Mouse (Mus musculus) ES-Bruce4 (cell line): ENCODE measurements around the gene Olfr921. TPM values are rescaled to one million over a fixed set of nuclear protein-coding genes. Genes with fewer than 3 reads are reported as not detected.

Experiments used
- H3K27ac ChIP-seq: 2 replicates; pipeline ENCODE4 v1.5.1; 2012; ENCODE audit warnings: low read length, inconsistent platforms; ENCODE audit not compliant: insufficient read depth
- H3K27me3 ChIP-seq: 2 replicates; pipeline ENCODE4 v1.6.1; 2012; ENCODE audit warnings: mild to moderate bottlenecking, low read length, inconsistent platforms; ENCODE audit not compliant: control insufficient read depth, poor library complexity, insufficient read depth, severe bottlenecking
- H3K36me3 ChIP-seq: 2 replicates; pipeline ENCODE4 v1.6.1; 2012; ENCODE audit warnings: inconsistent platforms, mild to moderate bottlenecking, low read length, moderate library complexity; ENCODE audit not compliant: control insufficient read depth, poor library complexity, insufficient read depth, severe bottlenecking
- H3K4me1 ChIP-seq: one replicate; pipeline ENCODE4 v1.8.1; 2011; ENCODE audit warnings: low read length; ENCODE audit not compliant: control insufficient read depth, insufficient read depth
- H3K4me3 ChIP-seq: 2 replicates; pipeline ENCODE4 v1.5.1; 2011; ENCODE audit warnings: low read depth, mild to moderate bottlenecking, low read length
- H3K9ac ChIP-seq: 2 replicates; pipeline ENCODE4 v1.6.1; 2012; ENCODE audit warnings: low read depth, mild to moderate bottlenecking, inconsistent platforms; ENCODE audit not compliant: poor library complexity, severe bottlenecking
- H3K9me3 ChIP-seq: replicated peaks from 2 replicates; pipeline ENCODE4 v1.6.1; 2012; ENCODE audit warnings: mild to moderate bottlenecking, low read length, inconsistent platforms; ENCODE audit not compliant: control insufficient read depth, poor library complexity, insufficient read depth, severe bottlenecking
- CTCF ChIP-seq: IDR thresholded peaks from one replicate; pipeline ENCODE4 v1.8.1; 2011; ENCODE audit warnings: low read depth, low read length
- EP300 ChIP-seq: IDR thresholded peaks from 2 replicates; pipeline ENCODE4 v1.6.1; 2011; ENCODE audit warnings: low read depth, low read length; ENCODE audit not compliant: insufficient read depth
- POLR2A ChIP-seq: IDR thresholded peaks from one replicate; pipeline ENCODE4 v1.8.1; 2011; ENCODE audit warnings: low read length; ENCODE audit not compliant: insufficient read depth
- polyA plus RNA-seq: library from polyadenylated mRNA; stranded (reverse); fragments of >200 nt; gene quantifications from 2 replicates; pipeline ENCODE4 v1.2.4, GENCODE M21; 2011; ENCODE audit warnings: low read depth; ENCODE audit not compliant: missing spikeins, insufficient read depth, insufficient read length

Gene Olfr921
- polyA plus RNA-seq, 1 experiment, result not detected

- no peak overlapping the region for H3K9ac ChIP-seq
- no peaks in the 10 kb centered on the region for H3K36me3 ChIP-seq
- H3K4me3 ChIP-seq, result no peak overlapping the region
- TF ChIP-seq POLR2A (no peak), CTCF (no peak), EP300 (no peak)
- H3K27ac ChIP-seq, result no peak overlapping the region
- no peaks in the 10 kb centered on the region for H3K4me1 ChIP-seq
- H3K27me3 ChIP-seq, result no peaks in the 10 kb centered on the region
- no peaks in the 10 kb centered on the region for H3K9me3 ChIP-seq
Measured at GRCm38 (mm10) chr9:38792689-38793088, 19.8 kb downstream of the Olfr921 start.

- Histone ChIP-seq H3K36me3 (no peaks in the 10 kb centered on the region), H3K9ac (no peak overlapping the region), H3K9me3 (peaks cover 3% of the 10 kb centered on the region; the same call in 1 of the 2 replicates), H3K27ac (no peak overlapping the region), H3K4me3 (no peak overlapping the region), H3K27me3 (no peaks in the 10 kb centered on the region), H3K4me1 (no peaks in the 10 kb centered on the region)
- no peak for TF ChIP-seq POLR2A
- TF ChIP-seq EP300, result no peak
- TF ChIP-seq CTCF, result no peak
Measured at GRCm38 (mm10) chr9:38805696-38806095, 32.8 kb downstream of the Olfr921 start.

GRCm38 (mm10) chr9:38814314-38814713 lies 41.4 kb downstream of the Olfr921 start, which contains the start of gene Olfr922:
Gene Olfr922 (plus strand): TSS chr9:38814614.
- Histone ChIP-seq H3K36me3 (no peaks in the 10 kb centered on the region), H3K27ac (no peak within 1 kb of the TSS), H3K9ac (no peak within 1 kb of the TSS), H3K27me3 (no peaks in the 10 kb centered on the region), H3K4me1 (no peaks in the 10 kb centered on the region), H3K4me3 (no peak within 1 kb of the TSS), H3K9me3 (no peaks in the 10 kb centered on the region)
- TF ChIP-seq EP300, result no peak
- no peak for TF ChIP-seq CTCF
- no peak for TF ChIP-seq POLR2A

- H3K9me3 ChIP-seq, result no peaks in the 10 kb centered on the region
- no peaks in the 10 kb centered on the region for H3K27me3 ChIP-seq
- H3K9ac ChIP-seq, result no peak overlapping the region
- no peaks in the 10 kb centered on the region for H3K4me1 ChIP-seq
- no peak for TF ChIP-seq CTCF
- no peak for TF ChIP-seq EP300
- no peak for TF ChIP-seq POLR2A
- no peak overlapping the region for H3K27ac ChIP-seq
- H3K4me3 ChIP-seq, result no peak overlapping the region
- no peaks in the 10 kb centered on the region for H3K36me3 ChIP-seq
Measured at GRCm38 (mm10) chr9:38815458-38815986, 42.7 kb downstream of the Olfr921 start.

- Histone ChIP-seq H3K9me3 (no peaks in the 10 kb centered on the region), H3K4me1 (no peaks in the 10 kb centered on the region), H3K4me3 (no peak within 1 kb of the TSS), H3K9ac (no peak within 1 kb of the TSS), H3K36me3 (no peaks in the 10 kb centered on the region), H3K27ac (no peak within 1 kb of the TSS), H3K27me3 (no peaks in the 10 kb centered on the region)
- TF ChIP-seq POLR2A, result no peak
- no peak for TF ChIP-seq CTCF
- TF ChIP-seq EP300, result no peak
Measured at GRCm38 (mm10) chr9:38826245-38826644, 53.4 kb downstream of the Olfr921 start, which contains the start of gene Olfr923. Gene Olfr923 (plus strand): TSS chr9:38826545.

Other genes starting within 250 kb of the Olfr921 start
- gene Olfr910, start 235.2 kb upstream of the Olfr921 start, polyA plus RNA-seq, result not detected in 2 replicates
- 0.13 and 0.21 TPM in 2 replicates for gene Olfr912, start 192.9 kb upstream of the Olfr921 start, polyA plus RNA-seq
- not detected in 2 replicates for gene Olfr913, start 180.3 kb upstream of the Olfr921 start, polyA plus RNA-seq
- not detected in 2 replicates for gene Olfr914, start 168.0 kb upstream of the Olfr921 start, polyA plus RNA-seq
- gene Olfr916, start 113.2 kb upstream of the Olfr921 start, polyA plus RNA-seq, result not detected in 2 replicates
- not detected in 2 replicates for gene Olfr917, start 107.2 kb upstream of the Olfr921 start, polyA plus RNA-seq
- gene Olfr918, start 98.5 kb upstream of the Olfr921 start, polyA plus RNA-seq, result not detected in 2 replicates
- gene Olfr919, start 69.4 kb upstream of the Olfr921 start, polyA plus RNA-seq, result not detected in 2 replicates
- 72.4 and 74.2 TPM in 2 replicates for gene Vwa5a, start 54.8 kb upstream of the Olfr921 start, polyA plus RNA-seq
- gene Olfr920, start 20.8 kb upstream of the Olfr921 start, polyA plus RNA-seq, result 0.37 and 0.43 TPM in 2 replicates
- gene Olfr922, start 41.5 kb downstream of the Olfr921 start, polyA plus RNA-seq, result not detected in 2 replicates
- not detected in 2 replicates for gene Olfr923, start 53.5 kb downstream of the Olfr921 start, polyA plus RNA-seq
- not detected in 2 replicates for gene Olfr924, start 71.4 kb downstream of the Olfr921 start, polyA plus RNA-seq
- gene Olfr26, start 82.0 kb downstream of the Olfr921 start, polyA plus RNA-seq, result not detected in 2 replicates
- gene Olfr926, start 104.1 kb downstream of the Olfr921 start, polyA plus RNA-seq, result not detected in 2 replicates
- not detected in 2 replicates for gene Olfr930, start 156.7 kb downstream of the Olfr921 start, polyA plus RNA-seq
- not detected in 2 replicates for gene Olfr933, start 199.2 kb downstream of the Olfr921 start, polyA plus RNA-seq
- not detected in 2 replicates for gene Olfr934, start 215.2 kb downstream of the Olfr921 start, polyA plus RNA-seq
- not detected in 2 replicates for gene Olfr935, start 226.6 kb downstream of the Olfr921 start, polyA plus RNA-seq